Mouse (Mus musculus) heart, embryonic 12.5 days (tissue): ENCODE data around the gene Pou3f3. TPM values are rescaled to one million over a fixed set of nuclear protein-coding genes. Genes with fewer than 3 reads are reported as not detected.

ENCODE experiments used
- ATAC-seq: fragments of 200-750 bp; cut with Nextera tagmentation; 2 replicates; pipeline ENCODE4 v1.8.0; 2017; ENCODE audit warnings: moderate TSS enrichment, moderate library complexity; ENCODE audit not compliant: insufficient number of reproducible peaks, low FRiP score
- H3K27ac ChIP-seq: fragments of 300-500 bp; sonication (generic); 2 replicates; pipeline ENCODE4 v1.5.1; 2016; ENCODE audit warnings: mild to moderate bottlenecking, moderate library complexity; ENCODE audit not compliant: poor library complexity, severe bottlenecking
- H3K27me3 ChIP-seq: fragments of 300-500 bp; sonication (generic); replicated peaks from 2 replicates; pipeline ENCODE4 v1.6.1; 2016; ENCODE audit warnings: mild to moderate bottlenecking, moderate library complexity
- H3K36me3 ChIP-seq: fragments of 300-500 bp; sonication (generic); 2 replicates; pipeline ENCODE4 v1.6.1; 2016; ENCODE audit warnings: mild to moderate bottlenecking, moderate library complexity
- H3K4me1 ChIP-seq: fragments of 300-500 bp; sonication (generic); replicated peaks from 2 replicates; pipeline ENCODE4 v1.6.1; 2016; ENCODE audit warnings: mild to moderate bottlenecking
- H3K4me2 ChIP-seq: fragments of 300-500 bp; sonication (generic); 2 replicates; pipeline ENCODE4 v1.6.1; 2016; ENCODE audit warnings: mild to moderate bottlenecking, moderate library complexity
- H3K4me3 ChIP-seq: fragments of 300-500 bp; sonication (generic); 2 replicates; pipeline ENCODE4 v1.5.1; 2016; ENCODE audit warnings: mild to moderate bottlenecking
- H3K9ac ChIP-seq: fragments of 300-500 bp; sonication (generic); 2 replicates; pipeline ENCODE4 v1.6.1; 2016; ENCODE audit warnings: mild to moderate bottlenecking, moderate library complexity
- H3K9me3 ChIP-seq: fragments of 300-500 bp; sonication (generic); replicated peaks from 2 replicates; pipeline ENCODE4 v1.6.1; 2016; ENCODE audit warnings: mild to moderate bottlenecking, moderate library complexity
- WGBS: fragments of 180-500 bp; shearing (Covaris S2); methylation state at CpG from one replicate; pipeline ENCODE4 v1.1.7; 2016; 5-methylcytosine and 5-hydroxymethylcytosine counted together
- polyA plus RNA-seq: library from polyadenylated mRNA; unstranded; fragments of >200 nt; fragmentation: Nextera tagmentation; extraction: Ambion mirVana; gene quantifications from 2 replicates; pipeline ENCODE4 v1.2.1, GENCODE M21; 2016

The Pou3f3 gene
- polyA plus RNA-seq, 1 experiment from 2014 or later, result 0.06 TPM

DNA sequence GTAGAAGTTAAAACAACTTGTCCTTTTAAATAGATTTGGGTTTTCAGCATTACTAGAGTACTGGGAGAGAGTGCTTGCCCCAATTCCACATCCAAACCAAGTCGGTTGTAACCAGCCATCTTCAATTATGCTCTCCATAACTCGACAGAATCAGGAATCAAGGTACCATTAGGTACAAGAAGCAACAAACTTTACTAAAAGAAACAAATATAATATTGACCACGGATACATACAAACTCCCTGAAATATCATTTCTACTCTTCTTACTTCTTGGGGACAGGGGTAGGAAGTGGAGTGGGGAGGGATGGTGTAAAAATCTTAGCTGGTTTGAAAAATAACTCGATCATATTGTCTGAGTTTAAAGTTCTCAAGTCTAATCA lies 16.7 kb downstream of the Pou3f3 start:
- Histone ChIP-seq H3K9ac (no peak overlapping the region), H3K36me3 (no peaks in the 10 kb centered on the region), H3K27ac (no peak overlapping the region), H3K9me3 (no peaks in the 10 kb centered on the region), H3K27me3 (peaks cover 88% of the 10 kb centered on the region), H3K4me1 (peaks cover 12% of the 10 kb centered on the region), H3K4me2 (no peak overlapping the region), H3K4me3 (no peak overlapping the region)
- ATAC-seq, result no peak
- 4% methylated on average over 4 of the region's 4 CpGs for WGBS

DNA sequence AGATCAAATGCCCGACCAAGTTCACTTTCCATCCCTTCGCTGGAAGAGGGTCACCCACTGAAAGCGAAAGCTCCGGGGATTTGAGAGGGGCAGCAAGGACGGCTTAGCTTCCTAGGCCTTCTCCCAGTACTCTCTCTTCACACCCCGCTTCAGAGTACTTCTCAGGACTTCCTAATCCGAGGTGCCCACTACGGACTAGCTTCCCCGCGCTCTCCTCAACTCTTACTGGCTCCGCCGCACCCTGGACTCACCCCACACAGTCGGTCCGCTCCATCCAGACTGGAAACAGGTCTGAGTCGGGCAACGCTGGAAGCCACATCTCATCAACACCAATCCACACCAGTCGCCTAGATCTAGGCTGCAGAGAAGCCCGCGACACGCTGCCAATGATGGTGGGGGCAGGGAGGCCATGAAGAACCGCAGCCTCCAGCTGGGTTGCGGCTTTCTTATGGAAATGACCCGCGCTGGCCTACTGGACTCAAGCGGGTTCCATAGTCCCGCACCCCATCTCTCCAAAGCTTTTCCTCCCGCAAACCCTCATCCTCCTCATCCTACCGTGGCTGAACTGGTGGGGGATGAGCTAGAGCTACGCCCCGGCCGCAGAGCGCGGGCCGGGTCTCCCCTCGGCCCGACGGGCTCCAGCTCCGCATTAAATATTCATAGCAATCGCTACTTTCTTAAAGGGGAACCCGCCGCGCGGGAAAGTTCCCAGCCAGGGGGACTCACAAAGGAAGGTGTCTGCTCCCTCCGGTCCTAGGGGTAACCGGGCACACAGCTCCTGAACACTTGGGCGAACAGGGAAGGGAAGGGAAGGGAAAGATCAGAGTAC lies 17.8 kb downstream of the Pou3f3 start:
- H3K36me3 ChIP-seq, result no peaks in the 10 kb centered on the region
- peak overlapping the region; percentile 41 for H3K9ac ChIP-seq
- H3K4me1 ChIP-seq, result peaks cover 12% of the 10 kb centered on the region

DNA sequence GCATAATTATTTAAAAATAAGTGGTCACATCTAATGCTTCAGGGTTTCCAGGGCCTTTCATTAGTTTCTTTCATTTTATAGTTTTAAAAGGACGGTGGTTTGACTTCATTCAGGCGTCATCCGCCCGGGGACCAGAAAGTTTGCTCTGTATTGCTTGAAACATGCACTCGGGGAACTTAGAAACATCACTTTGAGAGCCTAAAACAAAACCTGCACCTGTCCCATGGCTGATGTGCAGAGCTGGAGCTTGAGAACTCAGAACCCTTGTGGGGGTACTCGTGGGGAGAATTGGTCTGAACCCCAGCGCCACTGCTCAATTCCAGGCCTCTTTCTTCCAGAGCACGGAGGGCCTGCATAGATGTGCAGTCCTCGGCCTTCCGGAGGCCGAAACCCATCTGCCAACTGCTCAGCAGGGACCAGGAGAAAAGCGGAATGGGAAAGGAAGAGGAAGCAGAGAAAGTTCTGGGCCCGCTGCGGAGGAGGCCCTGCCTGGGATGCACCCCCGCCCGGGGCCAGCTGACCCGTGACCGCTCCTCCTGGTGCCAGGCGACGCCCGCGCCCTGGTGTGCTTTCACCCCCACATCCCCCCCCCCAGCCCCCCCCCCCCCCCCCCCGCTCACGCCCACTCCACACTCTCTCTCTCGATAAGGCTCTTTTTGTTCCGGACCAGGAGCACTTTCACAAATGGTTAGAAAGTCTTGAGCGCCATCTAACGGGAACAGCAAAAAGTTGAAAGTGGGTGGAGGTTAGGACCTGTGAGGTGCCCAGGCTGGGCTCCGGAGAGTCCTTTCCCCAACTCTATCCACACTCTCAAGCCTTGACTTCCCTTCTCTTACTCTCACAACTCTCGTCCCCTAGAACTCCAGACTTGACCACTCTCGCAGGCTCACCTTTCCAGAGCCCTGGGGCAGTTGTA lies 18.7 kb downstream of the Pou3f3 start:
- WGBS, result 1% methylated on average over 24 of the region's 31 CpGs
- peak overlapping the region; percentile 62 for H3K9ac ChIP-seq
- H3K4me3 ChIP-seq, result peak overlapping the region; percentile 58
- no peaks in the 10 kb centered on the region for H3K9me3 ChIP-seq
- H3K4me1 ChIP-seq, result peaks cover 12% of the 10 kb centered on the region
- no peak overlapping the region for H3K27ac ChIP-seq
- peaks cover 75% of the 10 kb centered on the region for H3K27me3 ChIP-seq
- peak; percentile 41; the same call in 1 of the 2 replicates for ATAC-seq
- H3K36me3 ChIP-seq, result no peaks in the 10 kb centered on the region
- peak overlapping the region; percentile 94 for H3K4me2 ChIP-seq

More for the DNA sequence above, 17.8 kb downstream of the Pou3f3 start:
- WGBS, result under 1% methylated on average over 46 of the region's 46 CpGs
- Histone ChIP-seq H3K4me2 (peak overlapping the region; percentile 94), H3K27ac (no peak overlapping the region), H3K9me3 (no peaks in the 10 kb centered on the region), H3K4me3 (peak overlapping the region; percentile 58), H3K27me3 (peaks cover 77% of the 10 kb centered on the region)
- ATAC-seq, result peak; percentile 36; the same call in 1 of the 2 replicates

DNA sequence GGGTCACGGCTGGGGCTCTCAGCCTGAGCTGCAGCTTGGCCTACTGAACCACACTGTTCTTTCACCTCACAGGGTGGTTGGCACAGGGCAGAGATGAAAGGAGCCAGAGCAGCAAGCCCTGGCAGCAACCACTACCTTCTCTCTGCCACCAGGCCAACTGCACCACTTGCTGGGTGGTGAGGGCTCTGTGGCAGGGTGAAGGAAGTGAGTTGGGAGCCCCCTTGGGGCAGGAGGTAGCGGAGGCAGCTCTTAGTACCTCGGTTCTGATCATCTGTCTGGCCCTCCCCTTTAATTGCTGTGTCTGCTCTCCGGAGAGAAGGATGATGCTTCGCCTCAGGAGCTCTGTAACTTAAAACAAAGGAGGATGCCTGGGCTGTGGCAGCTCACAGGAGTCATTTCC lies 23.0 kb downstream of the Pou3f3 start:
- Histone ChIP-seq H3K27ac (no peak overlapping the region), H3K27me3 (peaks cover 50% of the 10 kb centered on the region), H3K36me3 (no peaks in the 10 kb centered on the region), H3K9me3 (no peaks in the 10 kb centered on the region), H3K9ac (no peak overlapping the region), H3K4me1 (peaks cover 5% of the 10 kb centered on the region), H3K4me2 (no peak overlapping the region), H3K4me3 (no peak overlapping the region)
- WGBS, result 28% methylated on average over 5 of the region's 5 CpGs
- no peak for ATAC-seq

DNA sequence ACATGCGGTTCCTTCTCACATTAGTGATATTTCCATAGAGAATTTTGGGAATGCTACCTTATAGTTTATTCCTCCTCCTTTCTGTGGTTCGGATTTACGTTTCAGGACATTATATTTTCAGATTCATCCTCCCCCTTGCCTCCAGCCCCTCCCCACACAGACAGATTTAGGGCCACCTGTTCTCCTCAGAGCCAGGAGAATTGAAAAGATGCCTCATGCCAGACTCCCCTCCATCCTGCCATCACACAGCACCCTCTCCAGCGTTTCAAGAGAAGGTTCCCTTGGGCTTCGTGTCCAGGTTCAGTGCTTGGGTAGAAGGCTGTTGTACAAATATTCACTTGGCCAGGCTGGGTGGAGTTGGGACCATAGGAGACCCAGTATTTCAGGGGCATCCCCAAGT lies 25.8 kb downstream of the Pou3f3 start:
- no peak overlapping the region for H3K9ac ChIP-seq
- no peaks in the 10 kb centered on the region for H3K36me3 ChIP-seq
- no peak overlapping the region for H3K4me3 ChIP-seq
- H3K4me1 ChIP-seq, result peaks cover 11% of the 10 kb centered on the region
- no peaks in the 10 kb centered on the region for H3K9me3 ChIP-seq
- H3K4me2 ChIP-seq, result no peak overlapping the region
- no peak overlapping the region for H3K27ac ChIP-seq
- peaks cover 26% of the 10 kb centered on the region for H3K27me3 ChIP-seq
- ATAC-seq, result no peak
- WGBS, result 62% methylated on average over 5 of the region's 5 CpGs

DNA sequence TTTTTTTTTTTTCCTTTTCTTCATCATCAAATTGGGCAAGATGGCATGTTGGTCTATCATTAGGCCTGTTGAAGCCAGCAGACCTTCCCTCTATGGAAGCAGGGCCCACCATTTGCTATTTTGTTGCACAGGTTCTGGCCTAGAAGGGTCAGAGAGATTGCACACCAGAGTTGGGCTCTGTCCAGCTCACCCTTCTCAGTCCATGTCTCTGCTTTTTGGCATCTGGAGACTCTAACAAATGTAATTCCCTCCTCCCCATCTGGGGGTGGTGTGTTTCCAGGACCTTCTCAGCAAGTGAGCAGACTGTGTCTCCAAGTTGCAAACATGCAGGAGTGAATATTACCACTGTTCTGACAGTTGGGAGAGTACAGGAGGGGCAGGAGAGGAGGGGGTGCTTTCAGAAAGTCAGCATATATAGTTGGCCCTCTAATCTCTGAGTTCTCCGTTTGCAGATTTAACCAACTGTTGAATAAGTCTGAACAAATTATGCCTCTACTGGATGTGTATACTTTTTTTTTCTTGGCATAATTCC lies 28.3 kb downstream of the Pou3f3 start:
- Histone ChIP-seq H3K27me3 (peaks cover 18% of the 10 kb centered on the region), H3K9ac (no peak overlapping the region), H3K4me2 (no peak overlapping the region), H3K36me3 (no peaks in the 10 kb centered on the region), H3K9me3 (no peaks in the 10 kb centered on the region), H3K4me1 (peaks cover 11% of the 10 kb centered on the region), H3K4me3 (no peak overlapping the region), H3K27ac (no peak overlapping the region)
- no peak for ATAC-seq
- 71% methylated on average over 1 of the region's 1 CpGs for WGBS

DNA sequence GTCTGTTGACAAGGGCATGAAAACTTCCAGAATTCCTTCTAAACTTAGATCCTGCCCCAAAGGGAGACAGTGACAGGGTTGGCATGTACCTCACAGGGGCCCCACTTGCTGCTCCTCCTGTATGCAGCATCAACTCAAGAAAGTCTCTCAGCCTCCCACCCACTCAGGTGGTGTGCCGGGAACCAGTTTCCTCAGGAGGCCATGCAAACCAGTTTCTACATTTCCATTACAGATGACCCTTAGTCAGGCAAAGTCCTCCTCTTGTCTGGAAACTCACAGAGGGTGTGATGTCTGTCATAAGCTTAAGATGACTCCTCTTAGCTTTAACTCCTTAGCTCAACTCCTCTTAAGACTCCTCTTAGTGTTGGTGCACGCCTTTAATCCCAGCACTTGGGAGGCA lies 29.3 kb downstream of the Pou3f3 start:
- Histone ChIP-seq H3K27ac (no peak overlapping the region), H3K9me3 (no peaks in the 10 kb centered on the region), H3K4me1 (peaks cover 11% of the 10 kb centered on the region), H3K27me3 (peaks cover 8% of the 10 kb centered on the region), H3K4me3 (no peak overlapping the region), H3K4me2 (no peak overlapping the region), H3K9ac (no peak overlapping the region), H3K36me3 (no peaks in the 10 kb centered on the region)
- 65% methylated on average over 2 of the region's 2 CpGs for WGBS
- ATAC-seq, result no peak

DNA sequence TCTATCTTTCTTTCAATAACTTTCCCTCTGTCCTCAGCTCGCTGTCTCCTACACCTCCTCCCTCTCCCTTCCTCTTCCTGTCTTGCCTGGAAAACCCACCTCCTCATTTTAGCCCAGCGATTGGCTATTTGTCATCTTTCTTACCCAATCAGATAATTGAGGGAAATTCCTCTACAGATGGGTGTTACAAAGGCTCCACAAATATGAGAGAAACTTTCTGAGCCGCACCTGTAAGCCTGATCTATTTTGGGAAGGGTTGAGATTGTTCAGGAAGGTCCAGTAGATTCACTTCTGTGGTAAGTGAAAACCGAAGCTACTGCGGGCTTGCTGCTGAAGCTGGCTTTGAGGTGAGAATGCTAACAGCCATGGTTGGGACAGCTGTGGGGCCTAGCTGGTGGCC lies 31.6 kb downstream of the Pou3f3 start:
- H3K9me3 ChIP-seq, result no peaks in the 10 kb centered on the region
- H3K27me3 ChIP-seq, result no peaks in the 10 kb centered on the region
- peaks cover 11% of the 10 kb centered on the region for H3K4me1 ChIP-seq
- 70% methylated on average over 5 of the region's 5 CpGs for WGBS
- no peak overlapping the region for H3K27ac ChIP-seq
- no peak for ATAC-seq
- no peak overlapping the region for H3K4me2 ChIP-seq
- no peak overlapping the region for H3K9ac ChIP-seq
- no peak overlapping the region for H3K4me3 ChIP-seq
- H3K36me3 ChIP-seq, result no peaks in the 10 kb centered on the region

DNA sequence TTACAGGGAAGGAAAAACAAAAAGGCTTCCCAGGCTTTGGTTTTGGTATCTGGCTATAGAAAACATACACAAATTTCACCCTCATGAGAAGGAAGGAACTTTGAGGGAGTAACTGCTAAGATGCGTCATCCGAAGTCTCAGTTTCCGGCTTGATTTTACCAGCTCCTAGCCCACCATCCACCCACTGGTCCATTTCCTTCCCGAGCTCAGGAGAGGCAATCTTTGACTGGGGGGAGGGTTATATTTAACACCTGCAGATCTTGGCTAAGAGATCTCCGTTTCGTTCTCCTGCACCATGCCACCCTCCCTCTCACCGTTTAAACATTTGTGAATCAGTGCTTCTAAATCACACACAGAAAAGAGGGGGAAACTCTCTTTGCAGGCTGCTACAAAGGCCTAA lies 32.1 kb downstream of the Pou3f3 start:
- Histone ChIP-seq H3K36me3 (no peaks in the 10 kb centered on the region), H3K4me2 (no peak overlapping the region), H3K27me3 (no peaks in the 10 kb centered on the region), H3K9me3 (no peaks in the 10 kb centered on the region), H3K27ac (no peak overlapping the region), H3K4me3 (no peak overlapping the region), H3K4me1 (peaks cover 11% of the 10 kb centered on the region), H3K9ac (no peak overlapping the region)
- WGBS, result 79% methylated on average over 7 of the region's 7 CpGs
- ATAC-seq, result no peak

DNA sequence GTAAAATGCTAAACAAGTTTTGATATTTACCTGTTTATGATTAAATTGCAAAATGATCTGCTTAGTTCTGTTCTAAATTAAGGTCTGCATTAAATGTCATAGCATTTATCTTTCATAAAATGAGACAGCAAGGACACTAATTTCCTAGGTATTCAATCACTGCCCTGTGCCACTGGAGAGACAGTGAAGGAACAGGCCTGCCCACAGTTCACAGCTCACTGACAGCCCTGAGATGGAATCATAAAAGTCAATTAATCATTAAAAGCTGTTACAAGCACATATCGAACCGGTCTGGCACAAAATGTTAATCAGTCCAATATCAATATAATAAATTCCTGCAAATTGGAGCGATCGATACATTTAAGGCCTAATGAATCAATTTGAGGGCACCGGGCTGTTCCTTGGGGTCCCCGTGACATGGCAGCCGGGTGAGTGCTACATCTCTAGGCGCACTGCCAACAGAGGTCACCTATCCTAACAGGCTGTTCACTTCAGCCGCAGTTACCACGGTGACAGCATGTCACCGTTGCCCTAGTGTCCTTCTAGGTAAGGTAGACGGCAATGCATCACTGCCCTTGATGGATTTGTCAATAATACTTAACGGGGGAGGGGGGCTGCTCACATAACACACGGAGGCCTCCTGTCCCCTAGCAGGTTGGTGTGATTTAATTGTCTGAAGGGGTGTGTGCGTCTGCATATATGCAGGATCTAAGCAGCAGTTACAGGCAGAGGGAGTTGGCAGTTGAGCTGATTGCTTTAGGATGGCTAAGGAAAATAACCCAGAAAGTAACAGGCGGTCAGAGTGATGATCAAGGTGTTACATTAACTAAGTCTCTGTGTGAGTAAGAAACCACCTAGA lies 46.0 kb downstream of the Pou3f3 start:
- Histone ChIP-seq H3K36me3 (no peaks in the 10 kb centered on the region), H3K9ac (no peak overlapping the region), H3K9me3 (peaks cover 4% of the 10 kb centered on the region), H3K4me3 (no peak overlapping the region), H3K27ac (no peak overlapping the region), H3K4me1 (no peaks in the 10 kb centered on the region), H3K4me2 (no peak overlapping the region), H3K27me3 (0 out of 2 replicates have a peak, but pooled peaks cover 4% of the 10 kb centered on the region)
- ATAC-seq, result no peak
- WGBS, result 72% methylated on average over 16 of the region's 16 CpGs
